Mouse (Mus musculus) large intestine, adult 2 months (tissue): Measurements from ENCODE around the gene Kazn. TPM values are rescaled to one million over a fixed set of nuclear protein-coding genes. Genes with fewer than 3 reads are reported as not detected.

Experiments used
- polyA plus RNA-seq: library from polyadenylated mRNA; depleted of rRNA; stranded (reverse); fragments of >200 nt; gene quantifications from 2 replicates; pipeline ENCODE4 v1.2.3, GENCODE M21; 2012; rRNA removed

Gene Kazn
- polyA plus RNA-seq, 1 experiment = 7.3 TPM

Other genes starting within 250 kb of the Kazn start
- gene Fhad1, start 224.3 kb downstream of the Kazn start, polyA plus RNA-seq = 0.33 and 0.38 TPM in 2 replicates
- gene Tmem51, start 155.1 kb downstream of the Kazn start, polyA plus RNA-seq = 47.2 and 51.4 TPM in 2 replicates